Mouse (Mus musculus) naive thymus-derived CD4-positive, alpha-beta T cell, adult 5 months (primary cell): ENCODE data around the gene Oog3. TPM values are rescaled to one million over a fixed set of nuclear protein-coding genes. Genes with fewer than 3 reads are reported as not detected.

Experiments used
- polyA plus RNA-seq: library from polyadenylated mRNA; unstranded; fragments of 100-300 nt; shearing (Covaris generic); gene quantifications from one replicate; pipeline ENCODE4 v1.2.1, GENCODE M21; 2017

Oog3 gene
- polyA plus RNA-seq: not detected

GRCm38 (mm10) chr4:144162563-144162962 is at the start of gene Oog3:
TSS of gene Oog3 (minus strand) at chr4:144162663.

DNA sequence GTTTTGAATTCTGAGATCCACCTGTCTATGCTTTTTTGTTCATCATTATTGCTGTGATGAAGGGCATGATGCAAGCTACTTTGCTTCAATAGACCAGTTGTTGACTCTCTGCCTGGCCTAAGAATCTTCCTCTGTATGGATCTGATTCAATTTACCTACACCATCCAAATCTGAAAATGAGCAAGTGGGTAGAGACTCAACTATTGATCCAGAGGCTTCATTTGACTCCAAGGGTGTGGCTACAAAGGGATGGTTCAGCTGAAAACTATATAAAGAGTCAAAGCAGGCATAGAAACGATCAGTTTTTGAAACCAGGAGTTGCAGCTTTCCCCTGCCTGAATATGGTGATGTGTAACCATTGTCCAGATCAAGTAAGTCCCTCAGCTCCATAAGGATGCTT is 28.0 kb upstream of the Oog3 start, which contains the start of gene Oog2:
Gene Oog2, plus strand, starts transcription at position 301 of the 400 bp plus-strand sequence.

Other genes with a start within 250 kb of the Oog3 start
- gene Pramef25, start 211.6 kb downstream of the Oog3 start, polyA plus RNA-seq: not detected
- not detected for gene Gm13101, start 195.7 kb downstream of the Oog3 start, polyA plus RNA-seq
- gene Pramef17, start 168.3 kb downstream of the Oog3 start, polyA plus RNA-seq: not detected
- 0.40 TPM for gene Pramel4, start 103.5 kb downstream of the Oog3 start, polyA plus RNA-seq
- gene Gm13102, start 56.2 kb downstream of the Oog3 start, polyA plus RNA-seq: not detected
- not detected for gene Oog2, start 28.1 kb upstream of the Oog3 start, polyA plus RNA-seq
- gene C87977, start 50.7 kb upstream of the Oog3 start, polyA plus RNA-seq: not detected
- not detected for gene Pramel5, start 117.8 kb upstream of the Oog3 start, polyA plus RNA-seq
- not detected for gene Gm13128, start 167.6 kb upstream of the Oog3 start, polyA plus RNA-seq
- not detected for gene Gm13119, start 195.3 kb upstream of the Oog3 start, polyA plus RNA-seq
- not detected for gene Pramef20, start 215.3 kb upstream of the Oog3 start, polyA plus RNA-seq
- gene Pramef12, start 245.8 kb upstream of the Oog3 start, polyA plus RNA-seq: not detected